Mouse (Mus musculus): Measurements from ENCODE around the gene H2afy. TPM values are rescaled to one million over a fixed set of nuclear protein-coding genes. Genes with fewer than 3 reads are reported as not detected.

Gene H2afy
- polyA plus RNA-seq, 1 experiment from 2014 or later: 287 TPM

- no peak for ATAC-seq (ENCODE audit: low FRiP score)
- peaks cover 47% of the 10 kb centered on the region for H3K36me3 ChIP-seq (replicated peaks; ENCODE audit: control insufficient read depth, insufficient read depth)
Measured at GRCm38 (mm10) chr13:56117991-56118765, 18.0 kb downstream of the H2afy start.

GRCm38 (mm10) chr13:56115906-56116305, 20.3 kb downstream of the H2afy start:
- H3K27ac ChIP-seq: no peak overlapping the region
- H3K4me3 ChIP-seq (replicated peaks; ENCODE audit: low read length): no peak overlapping the region
- no peaks in the 10 kb centered on the region for H3K27me3 ChIP-seq (ENCODE audit: control insufficient read depth, insufficient read depth, low read length)
- H3K4me1 ChIP-seq (replicated peaks; ENCODE audit: control insufficient read depth, insufficient read depth, low read length): peaks cover 23% of the 10 kb centered on the region
- DNase-seq (ENCODE audit: low spot score): no peak
- no peak for ATAC-seq (ENCODE audit: low FRiP score)
- H3K9ac ChIP-seq: no peak overlapping the region
- H3K36me3 ChIP-seq (replicated peaks; ENCODE audit: control insufficient read depth, insufficient read depth): peaks cover 27% of the 10 kb centered on the region
- WGBS: 64% methylated on average over 3 of the region's 3 CpGs
- no peak overlapping the region for H3K4me2 ChIP-seq (replicated peaks)
- no peaks in the 10 kb centered on the region for H3K9me3 ChIP-seq (ENCODE audit: control insufficient read depth, low read length)

More at GRCm38 (mm10) chr13:56117991-56118765, 18.0 kb downstream of the H2afy start:
- Histone ChIP-seq H3K27me3 (ENCODE audit: control insufficient read depth, insufficient read depth, low read length) (no peaks in the 10 kb centered on the region), H3K9me3 (ENCODE audit: control insufficient read depth, low read length) (no peaks in the 10 kb centered on the region), H3K4me3 (replicated peaks; ENCODE audit: low read length) (no peak overlapping the region), H3K27ac (no peak overlapping the region), H3K4me2 (replicated peaks) (no peak overlapping the region), H3K4me1 (replicated peaks; ENCODE audit: control insufficient read depth, insufficient read depth, low read length) (peaks cover 11% of the 10 kb centered on the region; the same call in 1 of the 2 replicates), H3K9ac (no peak overlapping the region)
- WGBS: 81% methylated on average over 9 of the region's 9 CpGs
- no peak for DNase-seq (ENCODE audit: low spot score)

- H3K9ac ChIP-seq: no peak overlapping the region
- H3K36me3 ChIP-seq (replicated peaks; ENCODE audit: control insufficient read depth, insufficient read depth): peaks cover 23% of the 10 kb centered on the region; the same call in 1 of the 2 replicates
- ATAC-seq (ENCODE audit: low FRiP score) (no peak), DNase-seq (ENCODE audit: low spot score) (no peak)
- H3K4me2 ChIP-seq (replicated peaks): no peak overlapping the region
- H3K27ac ChIP-seq: no peak overlapping the region
- H3K9me3 ChIP-seq (ENCODE audit: control insufficient read depth, low read length): no peaks in the 10 kb centered on the region
- no peaks in the 10 kb centered on the region for H3K27me3 ChIP-seq (ENCODE audit: control insufficient read depth, insufficient read depth, low read length)
- no peak overlapping the region for H3K4me3 ChIP-seq (replicated peaks; ENCODE audit: low read length)
- WGBS: 71% methylated on average over 9 of the region's 9 CpGs
- peaks cover 23% of the 10 kb centered on the region for H3K4me1 ChIP-seq (replicated peaks; ENCODE audit: control insufficient read depth, insufficient read depth, low read length)
Measured at GRCm38 (mm10) chr13:56115386-56115785, 20.8 kb downstream of the H2afy start.

- 0 out of 2 replicates have a peak, but pooled peaks have one; percentile 15 for ATAC-seq (ENCODE audit: low FRiP score)
- DNase-seq (ENCODE audit: low spot score): no peak
- Histone ChIP-seq H3K36me3 (replicated peaks; ENCODE audit: control insufficient read depth, insufficient read depth) (peaks cover 12% of the 10 kb centered on the region; the same call in 1 of the 2 replicates), H3K27ac (no peak overlapping the region), H3K9me3 (ENCODE audit: control insufficient read depth, low read length) (no peaks in the 10 kb centered on the region), H3K9ac (0 out of 2 replicates have a peak overlapping the region, but pooled peaks have one; percentile 7), H3K27me3 (ENCODE audit: control insufficient read depth, insufficient read depth, low read length) (no peaks in the 10 kb centered on the region), H3K4me1 (replicated peaks; ENCODE audit: control insufficient read depth, insufficient read depth, low read length) (peaks cover 35% of the 10 kb centered on the region), H3K4me3 (replicated peaks; ENCODE audit: low read length) (no peak overlapping the region), H3K4me2 (replicated peaks) (no peak overlapping the region)
- 68% methylated on average over 19 of the region's 19 CpGs for WGBS
Measured at GRCm38 (mm10) chr13:56113431-56114248, 22.5 kb downstream of the H2afy start.

- DNase-seq (ENCODE audit: low spot score) (no peak), ATAC-seq (ENCODE audit: low FRiP score) (no peak)
- H3K4me1 ChIP-seq (replicated peaks; ENCODE audit: control insufficient read depth, insufficient read depth, low read length): peaks cover 36% of the 10 kb centered on the region
- 0 out of 2 replicates have a peak overlapping the region, but pooled peaks have one; percentile 7 for H3K9ac ChIP-seq
- no peak overlapping the region for H3K4me2 ChIP-seq (replicated peaks)
- 36% methylated on average over 13 of the region's 13 CpGs for WGBS
- no peaks in the 10 kb centered on the region for H3K27me3 ChIP-seq (ENCODE audit: control insufficient read depth, insufficient read depth, low read length)
- no peak overlapping the region for H3K27ac ChIP-seq
- H3K36me3 ChIP-seq (replicated peaks; ENCODE audit: control insufficient read depth, insufficient read depth): 0 out of 2 replicates have a peak, but pooled peaks cover 7% of the 10 kb centered on the region
- H3K4me3 ChIP-seq (replicated peaks; ENCODE audit: low read length): no peak overlapping the region
- no peaks in the 10 kb centered on the region for H3K9me3 ChIP-seq (ENCODE audit: control insufficient read depth, low read length)
Measured at GRCm38 (mm10) chr13:56112980-56113379, 23.2 kb downstream of the H2afy start.

GRCm38 (mm10) chr13:56112496-56112895, 23.7 kb downstream of the H2afy start:
- ATAC-seq (ENCODE audit: low FRiP score): no peak
- H3K9ac ChIP-seq: no peak overlapping the region
- 0 out of 2 replicates have a peak, but pooled peaks cover 7% of the 10 kb centered on the region for H3K36me3 ChIP-seq (replicated peaks; ENCODE audit: control insufficient read depth, insufficient read depth)
- no peaks in the 10 kb centered on the region for H3K27me3 ChIP-seq (ENCODE audit: control insufficient read depth, insufficient read depth, low read length)
- H3K4me2 ChIP-seq (replicated peaks): no peak overlapping the region
- WGBS: 29% methylated on average over 4 of the region's 4 CpGs
- H3K27ac ChIP-seq: no peak overlapping the region
- H3K9me3 ChIP-seq (ENCODE audit: control insufficient read depth, low read length): no peaks in the 10 kb centered on the region
- peaks cover 36% of the 10 kb centered on the region for H3K4me1 ChIP-seq (replicated peaks; ENCODE audit: control insufficient read depth, insufficient read depth, low read length)
- no peak for DNase-seq (ENCODE audit: low spot score)
- H3K4me3 ChIP-seq (replicated peaks; ENCODE audit: low read length): no peak overlapping the region

- 0 out of 2 replicates have a peak, but pooled peaks cover 7% of the 10 kb centered on the region for H3K36me3 ChIP-seq (replicated peaks; ENCODE audit: control insufficient read depth, insufficient read depth)
- H3K9me3 ChIP-seq (ENCODE audit: control insufficient read depth, low read length): no peaks in the 10 kb centered on the region
- ATAC-seq (ENCODE audit: low FRiP score) (no peak), DNase-seq (ENCODE audit: low spot score) (no peak)
- H3K4me3 ChIP-seq (replicated peaks; ENCODE audit: low read length): no peak overlapping the region
- no peak overlapping the region for H3K9ac ChIP-seq
- peaks cover 35% of the 10 kb centered on the region for H3K4me1 ChIP-seq (replicated peaks; ENCODE audit: control insufficient read depth, insufficient read depth, low read length)
- no peak overlapping the region for H3K27ac ChIP-seq
- no peaks in the 10 kb centered on the region for H3K27me3 ChIP-seq (ENCODE audit: control insufficient read depth, insufficient read depth, low read length)
- WGBS: 83% methylated on average over 6 of the region's 6 CpGs
- no peak overlapping the region for H3K4me2 ChIP-seq (replicated peaks)
Measured at GRCm38 (mm10) chr13:56111601-56112000, 24.6 kb downstream of the H2afy start.

GRCm38 (mm10) chr13:56110694-56111531, 25.2 kb downstream of the H2afy start:
- Histone ChIP-seq H3K4me3 (replicated peaks; ENCODE audit: low read length) (no peak overlapping the region), H3K9me3 (ENCODE audit: control insufficient read depth, low read length) (no peaks in the 10 kb centered on the region), H3K4me2 (replicated peaks) (no peak overlapping the region), H3K27me3 (ENCODE audit: control insufficient read depth, insufficient read depth, low read length) (no peaks in the 10 kb centered on the region), H3K36me3 (replicated peaks; ENCODE audit: control insufficient read depth, insufficient read depth) (0 out of 2 replicates have a peak, but pooled peaks cover 7% of the 10 kb centered on the region), H3K4me1 (replicated peaks; ENCODE audit: control insufficient read depth, insufficient read depth, low read length) (peaks cover 33% of the 10 kb centered on the region), H3K9ac (no peak overlapping the region), H3K27ac (no peak overlapping the region)
- DNase-seq (ENCODE audit: low spot score) (no peak), ATAC-seq (ENCODE audit: low FRiP score) (no peak)
- WGBS: 82% methylated on average over 19 of the region's 19 CpGs

Data from hindbrain, embryonic 14.5 days (tissue).